Mouse (Mus musculus) monocyte, adult 59 days (primary cell): ENCODE data around the gene Grxcr1. TPM values are rescaled to one million over a fixed set of nuclear protein-coding genes. Genes with fewer than 3 reads are reported as not detected.

ENCODE experiments used
- total RNA-seq, 2 experiments: library from RNA; stranded (reverse); gene quantifications; one replicate each; pipeline ENCODE4 v1.2.4; 2023

Grxcr1 gene
- total RNA-seq, result not detected

GRCm38 (mm10) chr5:68031744-68032143 lies at the start of gene Grxcr1:
Gene Grxcr1 (plus strand): TSS chr5:68031835.

Other genes starting within 250 kb of the Grxcr1 start
- gene Atp8a1, start 184.4 kb upstream of the Grxcr1 start, total RNA-seq, result 100 to 1,000 TPM; 178 to 180 TPM
- gene Gm5108, start 90.2 kb upstream of the Grxcr1 start, total RNA-seq, result not detected
- gene Gm21905, start 85.4 kb upstream of the Grxcr1 start, total RNA-seq, result not detected